37 mouse cellular contexts compared by ENCODE assay signal in the genomic region with DNA sequence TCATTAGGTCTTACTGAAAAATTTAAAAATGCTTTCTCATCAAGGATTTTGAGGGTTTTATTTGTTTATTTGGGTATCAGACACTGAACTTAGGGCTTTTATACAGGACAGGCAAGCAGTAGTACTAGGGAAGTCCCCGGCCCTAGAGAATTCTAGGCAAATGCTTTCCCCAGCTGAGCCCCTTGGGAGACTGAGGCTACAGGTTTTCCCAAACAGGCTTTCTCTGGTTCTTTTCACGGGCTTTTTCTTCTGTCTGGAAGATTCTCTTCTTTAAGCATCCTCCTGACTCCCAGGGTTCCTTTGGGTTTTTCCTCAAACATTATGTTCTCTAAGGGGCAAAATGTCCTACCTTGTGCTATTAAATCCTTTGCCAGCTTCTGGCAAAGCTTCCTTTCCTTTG. TPM values are rescaled to one million over a fixed set of nuclear protein-coding genes. Genes with fewer than 3 reads are reported as not detected.
DNase-seq lines count a peak whose midpoint lies in the region; ATAC-seq and TF ChIP-seq lines count a peak whose summit lies in the region.
"Had no signal": no experiment of that assay in that cellular context is flagged by ENCODE, and none has a peak within 500 bp of the region (broad histone marks: within the 10 kb centered on the region; RNA-seq: fewer than 3 reads in every experiment).

No protein-coding gene starts in this region.

- no peak overlapping the region for H3K4me2 ChIP-seq in forebrain, embryonic 14.5 days (ENCODE audit: low read length)
- H3K4me2 ChIP-seq in liver, embryonic 14.5 days (ENCODE audit: low read depth) = peak overlapping the region; percentile 77; the same call in 1 of the 2 replicates
- no peak overlapping the region for H3K4me2 ChIP-seq in liver, embryonic 11.5 days
- H3K4me2 ChIP-seq in stomach, embryonic 15.5 days = no peak overlapping the region
- no peak overlapping the region for H3K4me2 ChIP-seq in stomach, postnatal 0 days (replicated peaks; ENCODE audit: low read depth)
- H3K4me2 ChIP-seq in myocyte (ENCODE audit: low read depth) = peak overlapping the region; percentile 95

- ATAC-seq in forebrain, embryonic 14.5 days = no peak
- no peak for ATAC-seq in liver, embryonic 14.5 days (ENCODE audit: insufficient read depth)
- no peak for ATAC-seq in liver, embryonic 11.5 days (replicated peaks; ENCODE audit: low FRiP score)
- no peak for ATAC-seq in stomach, embryonic 15.5 days (ENCODE audit: insufficient read depth, low FRiP score, low read depth)
- ATAC-seq in stomach, postnatal 0 days (ENCODE audit: low FRiP score, low TSS enrichment) = no peak

- H3K79me2 ChIP-seq in myocyte (ENCODE audit: control insufficient read depth, insufficient read depth) = peaks cover 38% of the 10 kb centered on the region

- no peak for TF ChIP-seq CTCF in liver, embryonic 14.5 days (IDR thresholded peaks at IDR 0.05; ENCODE audit: low read depth)
- no peak for TF ChIP-seq CTCF in stomach, postnatal 0 days (IDR thresholded peaks at IDR 0.05; ENCODE audit: low read depth)

- H3K4me1 ChIP-seq in forebrain, embryonic 10.5 days = peaks cover 55% of the 10 kb centered on the region
- peaks cover 16% of the 10 kb centered on the region for H3K4me1 ChIP-seq in forebrain, embryonic 14.5 days (ENCODE audit: control insufficient read depth, insufficient read depth, low read length)
- peaks cover 12 to 28% of the 10 kb centered on the region in 2 experiments for H3K4me1 ChIP-seq in liver, embryonic 14.5 days (replicated peaks; ENCODE audit: control insufficient read depth in 2 of 2, insufficient read depth in 2 of 2, low read length in 1 of 2)
- H3K4me1 ChIP-seq in liver, embryonic 11.5 days (replicated peaks; ENCODE audit: control insufficient read depth, insufficient read depth, low read length) = peaks cover 32% of the 10 kb centered on the region
- peaks cover 33% of the 10 kb centered on the region for H3K4me1 ChIP-seq in stomach, embryonic 15.5 days
- H3K4me1 ChIP-seq in stomach, postnatal 0 days (replicated peaks; ENCODE audit: control insufficient read depth, insufficient read depth) = 0 out of 2 replicates have a peak, but pooled peaks cover 6% of the 10 kb centered on the region

- H3K27me3 ChIP-seq in forebrain, embryonic 10.5 days (ENCODE audit: poor library complexity, severe bottlenecking) = no peaks in the 10 kb centered on the region
- no peaks in the 10 kb centered on the region for H3K27me3 ChIP-seq in forebrain, embryonic 14.5 days (replicated peaks; ENCODE audit: control insufficient read depth, insufficient read depth, low read length)
- no peaks in the 10 kb centered on the region for H3K27me3 ChIP-seq in liver, embryonic 14.5 days (ENCODE audit: control insufficient read depth, insufficient read depth, low read length)
- no peaks in the 10 kb centered on the region for H3K27me3 ChIP-seq in liver, embryonic 11.5 days (replicated peaks; ENCODE audit: control insufficient read depth, insufficient read depth, low read length)
- H3K27me3 ChIP-seq in stomach, embryonic 15.5 days (replicated peaks) = no peaks in the 10 kb centered on the region
- H3K27me3 ChIP-seq in stomach, postnatal 0 days (ENCODE audit: control insufficient read depth, insufficient read depth, low read length) = no peaks in the 10 kb centered on the region
- no peaks in the 10 kb centered on the region for H3K27me3 ChIP-seq in myocyte (ENCODE audit: control insufficient read depth, insufficient read depth, insufficient read length)
- H3K27me3 ChIP-seq: hindbrain, embryonic 15.5 days; kidney, embryonic 15.5 days had no signal

- H3K9me3 ChIP-seq in forebrain, embryonic 10.5 days = no peaks in the 10 kb centered on the region
- H3K9me3 ChIP-seq in forebrain, embryonic 14.5 days (replicated peaks; ENCODE audit: control insufficient read depth, low read length) = no peaks in the 10 kb centered on the region
- no peaks in the 10 kb centered on the region for H3K9me3 ChIP-seq in liver, embryonic 14.5 days (ENCODE audit: control insufficient read depth, low read length)
- no peaks in the 10 kb centered on the region for H3K9me3 ChIP-seq in liver, embryonic 11.5 days (ENCODE audit: control insufficient read depth, low read length)
- no peaks in the 10 kb centered on the region for H3K9me3 ChIP-seq in stomach, embryonic 15.5 days
- no peaks in the 10 kb centered on the region for H3K9me3 ChIP-seq in stomach, postnatal 0 days (ENCODE audit: control insufficient read depth, low read length)
- H3K9me3 ChIP-seq: hindbrain, embryonic 15.5 days; kidney, embryonic 15.5 days had no signal

- 69% methylated on average over 2 of the region's 2 CpGs for WGBS in forebrain, embryonic 10.5 days
- WGBS in forebrain, embryonic 14.5 days = 73% methylated on average over 2 of the region's 2 CpGs
- WGBS in liver, embryonic 14.5 days (ENCODE audit: insufficient replicate concordance) = 62% methylated on average over 2 of the region's 2 CpGs
- WGBS in liver, embryonic 11.5 days = 69% methylated on average over 2 of the region's 2 CpGs
- WGBS in stomach, embryonic 15.5 days = 56% methylated on average over 2 of the region's 2 CpGs
- WGBS in stomach, postnatal 0 days = 59% methylated on average over 2 of the region's 2 CpGs

- no peak for TF ChIP-seq EP300 in liver, embryonic 14.5 days (IDR thresholded peaks at IDR 0.05; ENCODE audit: low read depth)
- no peak for TF ChIP-seq EP300 in stomach, postnatal 0 days (optimal IDR thresholded peaks at IDR 0.05)

- peak overlapping the region; percentile 96 for H3K27ac ChIP-seq in forebrain, embryonic 10.5 days
- no peak overlapping the region for H3K27ac ChIP-seq in forebrain, embryonic 14.5 days (ENCODE audit: low read depth, low read length)
- H3K27ac ChIP-seq in liver, embryonic 14.5 days = no peak overlapping the region
- no peak overlapping the region for H3K27ac ChIP-seq in liver, embryonic 11.5 days (ENCODE audit: low read depth, low read length)
- H3K27ac ChIP-seq in stomach, embryonic 15.5 days = peak overlapping the region; percentile 12; the same call in 1 of the 2 replicates
- H3K27ac ChIP-seq in stomach, postnatal 0 days (replicated peaks) = no peak overlapping the region
- H3K27ac ChIP-seq: hindbrain, embryonic 15.5 days had no signal

- H3K9ac ChIP-seq in forebrain, embryonic 14.5 days (ENCODE audit: low read length) = no peak overlapping the region
- no peak overlapping the region for H3K9ac ChIP-seq in liver, embryonic 14.5 days (replicated peaks)
- no peak overlapping the region for H3K9ac ChIP-seq in liver, embryonic 11.5 days (ENCODE audit: low read depth, low read length)
- no peak overlapping the region for H3K9ac ChIP-seq in stomach, embryonic 15.5 days
- H3K9ac ChIP-seq in stomach, postnatal 0 days (ENCODE audit: low read length) = no peak overlapping the region

- no peak overlapping the region for H3ac ChIP-seq in myocyte (ENCODE audit: control insufficient read depth, insufficient read length)

- DNase-seq in forebrain, embryonic 10.5 days (ENCODE audit: extremely low spot score, low spot score) = no peak
- DNase-seq in forebrain, embryonic 14.5 days (ENCODE audit: low spot score) = no peak
- no peak for DNase-seq in liver, embryonic 14.5 days (ENCODE audit: low read depth in 3 of 3, low spot score in 3 of 3)
- no peak for DNase-seq in liver, embryonic 11.5 days (ENCODE audit: low spot score)
- no peak for DNase-seq in stomach, postnatal 0 days (ENCODE audit: low spot score)
- no peak for DNase-seq in layer of hippocampus, postnatal 25 days (ENCODE audit: extremely low spot score in 1 of 2, low spot score in 1 of 2)
- DNase-seq: adrenal gland, postnatal 25 days; cerebellum, adult 11-12 months; gastrocnemius, postnatal 14 days; heart, postnatal 36 days; kidney, adult 11 months; kidney, postnatal 25 days; spleen, adult 18-20 months; thymus, adult 2 months; thymus, postnatal 36 days had no signal

- no peak for TF ChIP-seq POLR2A in myocyte (IDR thresholded peaks at IDR 0.05; ENCODE audit: insufficient read length, low read depth)

- H3K36me3 ChIP-seq in forebrain, embryonic 10.5 days (replicated peaks) = peaks cover 9% of the 10 kb centered on the region
- no peaks in the 10 kb centered on the region for H3K36me3 ChIP-seq in forebrain, embryonic 14.5 days (ENCODE audit: control insufficient read depth, insufficient read depth, low read length)
- H3K36me3 ChIP-seq in liver, embryonic 14.5 days (replicated peaks; ENCODE audit: control insufficient read depth, insufficient read depth, low read depth) = 0 out of 2 replicates have a peak, but pooled peaks cover 2% of the 10 kb centered on the region
- peaks cover 5% of the 10 kb centered on the region; the same call in 1 of the 2 replicates for H3K36me3 ChIP-seq in liver, embryonic 11.5 days (ENCODE audit: control insufficient read depth, insufficient read depth, low read length)
- H3K36me3 ChIP-seq in stomach, embryonic 15.5 days = no peaks in the 10 kb centered on the region
- no peaks in the 10 kb centered on the region; the same call in 1 of the 2 replicates for H3K36me3 ChIP-seq in stomach, postnatal 0 days (ENCODE audit: control insufficient read depth, insufficient read depth, low read length)
- no peaks in the 10 kb centered on the region for H3K36me3 ChIP-seq in myocyte (ENCODE audit: control insufficient read depth, insufficient read depth)
- H3K36me3 ChIP-seq: hindbrain, embryonic 15.5 days; kidney, embryonic 15.5 days had no signal

- no peak overlapping the region for H3K4me3 ChIP-seq in forebrain, embryonic 10.5 days
- no peak overlapping the region for H3K4me3 ChIP-seq in forebrain, embryonic 14.5 days (ENCODE audit: low read depth, low read length)
- no peak overlapping the region for H3K4me3 ChIP-seq in liver, embryonic 14.5 days (ENCODE audit: insufficient read depth in 1 of 2, low read depth in 2 of 2, low read length in 2 of 2)
- no peak overlapping the region for H3K4me3 ChIP-seq in liver, embryonic 11.5 days (ENCODE audit: low read depth, low read length)
- no peak overlapping the region for H3K4me3 ChIP-seq in stomach, embryonic 15.5 days (replicated peaks)
- no peak overlapping the region for H3K4me3 ChIP-seq in stomach, postnatal 0 days (ENCODE audit: low read depth, low read length)
- peak overlapping the region; percentile 76 for H3K4me3 ChIP-seq in myocyte

RNA-seq across cellular contexts. Expression of a gene that starts 1.0 kb away (rescaled TPM):
- polyA plus RNA-seq in forebrain, embryonic 10.5 days (2016; fragmentation: Nextera tagmentation; extraction: Ambion mirVana) = 66.0 and 69.9 TPM in 2 replicates
- polyA plus RNA-seq in forebrain, embryonic 14.5 days (2014; fragmentation: Nextera tagmentation; extraction: Ambion mirVana) = 12.6 and 16.0 TPM in 2 replicates
- 11.5 and 12.3 TPM in 2 replicates for polyA plus RNA-seq in liver, embryonic 14.5 days (2012; rRNA removed)
- 8.5 and 8.6 TPM in 2 replicates for polyA plus RNA-seq in liver, embryonic 14.5 days (2014; fragmentation: Nextera tagmentation; extraction: Ambion mirVana)
- 34.0 and 35.3 TPM in 2 replicates for polyA plus RNA-seq in liver, embryonic 11.5 days (2014; fragmentation: Nextera tagmentation; extraction: Ambion mirVana)
- 50.2 and 56.0 TPM in 2 replicates for polyA plus RNA-seq in stomach, embryonic 15.5 days (2015; fragmentation: Nextera tagmentation; extraction: Ambion mirVana)
- 33.9 and 34.1 TPM in 2 replicates for polyA plus RNA-seq in stomach, postnatal 0 days (2015; fragmentation: Nextera tagmentation; extraction: Ambion mirVana)
- 27.5 TPM for polyA plus RNA-seq in myocyte (2012; fragmentation: generic; extraction: Trizol)
- total RNA-seq in layer of hippocampus, postnatal 25 days (2021) = 10 to 100 TPM; 13.4 to 14.8 TPM

RNA-seq across cellular contexts. Expression of a gene that starts 1.0 kb away (rescaled TPM):
- 29.9 and 30.7 TPM in 2 replicates for polyA plus RNA-seq in forebrain, embryonic 10.5 days (2016; fragmentation: Nextera tagmentation; extraction: Ambion mirVana)
- 20.1 and 24.1 TPM in 2 replicates for polyA plus RNA-seq in forebrain, embryonic 14.5 days (2014; fragmentation: Nextera tagmentation; extraction: Ambion mirVana)
- 12.0 and 14.2 TPM in 2 replicates for polyA plus RNA-seq in liver, embryonic 14.5 days (2012; rRNA removed)
- 4.5 and 5.9 TPM in 2 replicates for polyA plus RNA-seq in liver, embryonic 14.5 days (2014; fragmentation: Nextera tagmentation; extraction: Ambion mirVana)
- polyA plus RNA-seq in liver, embryonic 11.5 days (2014; fragmentation: Nextera tagmentation; extraction: Ambion mirVana) = 17.4 and 18.6 TPM in 2 replicates
- 18.5 and 22.1 TPM in 2 replicates for polyA plus RNA-seq in stomach, embryonic 15.5 days (2015; fragmentation: Nextera tagmentation; extraction: Ambion mirVana)
- polyA plus RNA-seq in stomach, postnatal 0 days (2015; fragmentation: Nextera tagmentation; extraction: Ambion mirVana) = 9.8 and 12.0 TPM in 2 replicates
- 29.4 TPM for polyA plus RNA-seq in myocyte (2012; fragmentation: generic; extraction: Trizol)
- total RNA-seq in layer of hippocampus, postnatal 25 days (2021) = 10 to 100 TPM; 70.1 to 71.0 TPM

RNA-seq across cellular contexts. Expression of a gene that starts 32.2 kb away (rescaled TPM):
- polyA plus RNA-seq in forebrain, embryonic 10.5 days (2016; fragmentation: Nextera tagmentation; extraction: Ambion mirVana) = not detected in 2 replicates
- not detected in 2 replicates for polyA plus RNA-seq in forebrain, embryonic 14.5 days (2014; fragmentation: Nextera tagmentation; extraction: Ambion mirVana)
- not detected in 2 replicates for polyA plus RNA-seq in liver, embryonic 14.5 days (2012; rRNA removed)
- not detected in 2 replicates for polyA plus RNA-seq in liver, embryonic 14.5 days (2014; fragmentation: Nextera tagmentation; extraction: Ambion mirVana)
- not detected in 2 replicates for polyA plus RNA-seq in liver, embryonic 11.5 days (2014; fragmentation: Nextera tagmentation; extraction: Ambion mirVana)
- 0.08 TPM in 1 of 2 replicates, not detected in the other for polyA plus RNA-seq in stomach, embryonic 15.5 days (2015; fragmentation: Nextera tagmentation; extraction: Ambion mirVana)
- polyA plus RNA-seq in stomach, postnatal 0 days (2015; fragmentation: Nextera tagmentation; extraction: Ambion mirVana) = 10.9 and 12.4 TPM in 2 replicates
- polyA plus RNA-seq in myocyte (2012; fragmentation: generic; extraction: Trizol) = not detected
- total RNA-seq in layer of hippocampus, postnatal 25 days (2021) = 1 to 10 TPM; 1.6 to 2.0 TPM
- total RNA-seq: adrenal gland, adult 18-20 months; adrenal gland, postnatal 25 days; common myeloid progenitor, adult 5-6 weeks; gastrocnemius, postnatal 14 days; granulocyte monocyte progenitor cell, adult 5-6 weeks; heart, postnatal 36 days; megakaryocyte-erythroid progenitor cell, adult 5-6 weeks had no signal
- polyA plus RNA-seq: embryonic facial prominence, embryonic 11.5 days; heart, embryonic 11.5 days; heart, embryonic 16.5 days; inflammation-experienced regulatory T-cells, adult 6 months; kidney, embryonic 15.5 days; liver, embryonic 16.5 days; lung, postnatal 0 days; macrophage; neural tube, embryonic 14.5 days had no signal

RNA-seq across cellular contexts. Expression of a gene that starts 51.9 kb away (rescaled TPM):
- polyA plus RNA-seq in forebrain, embryonic 10.5 days (2016; fragmentation: Nextera tagmentation; extraction: Ambion mirVana) = not detected in 2 replicates
- polyA plus RNA-seq in forebrain, embryonic 14.5 days (2014; fragmentation: Nextera tagmentation; extraction: Ambion mirVana) = not detected in 2 replicates
- 0.05 TPM in 1 of 2 replicates, not detected in the other for polyA plus RNA-seq in liver, embryonic 14.5 days (2012; rRNA removed)
- not detected in 2 replicates for polyA plus RNA-seq in liver, embryonic 14.5 days (2014; fragmentation: Nextera tagmentation; extraction: Ambion mirVana)
- not detected in 2 replicates for polyA plus RNA-seq in liver, embryonic 11.5 days (2014; fragmentation: Nextera tagmentation; extraction: Ambion mirVana)
- polyA plus RNA-seq in stomach, embryonic 15.5 days (2015; fragmentation: Nextera tagmentation; extraction: Ambion mirVana) = 2.4 and 6.1 TPM in 2 replicates
- polyA plus RNA-seq in stomach, postnatal 0 days (2015; fragmentation: Nextera tagmentation; extraction: Ambion mirVana) = 20.1 and 27.2 TPM in 2 replicates
- polyA plus RNA-seq in myocyte (2012; fragmentation: generic; extraction: Trizol) = 0.07 TPM
- under 1 TPM; 0.40 to 0.57 TPM for total RNA-seq in layer of hippocampus, postnatal 25 days (2021)
- total RNA-seq: adrenal gland, adult 18-20 months; adrenal gland, postnatal 25 days; gastrocnemius, postnatal 14 days; granulocyte monocyte progenitor cell, adult 5-6 weeks; heart, postnatal 36 days; megakaryocyte-erythroid progenitor cell, adult 5-6 weeks had no signal
- polyA plus RNA-seq: embryonic facial prominence, embryonic 11.5 days; heart, embryonic 11.5 days; heart, embryonic 16.5 days; kidney, embryonic 15.5 days; limb, embryonic 14.5 days; liver, embryonic 16.5 days; lung, postnatal 0 days; macrophage had no signal

RNA-seq across cellular contexts. Expression of a gene that starts 58.3 kb away (rescaled TPM):
- polyA plus RNA-seq in forebrain, embryonic 10.5 days (2016; fragmentation: Nextera tagmentation; extraction: Ambion mirVana) = not detected in 2 replicates
- polyA plus RNA-seq in forebrain, embryonic 14.5 days (2014; fragmentation: Nextera tagmentation; extraction: Ambion mirVana) = not detected in 2 replicates
- not detected in 2 replicates for polyA plus RNA-seq in liver, embryonic 14.5 days (2012; rRNA removed)
- not detected in 2 replicates for polyA plus RNA-seq in liver, embryonic 14.5 days (2014; fragmentation: Nextera tagmentation; extraction: Ambion mirVana)
- polyA plus RNA-seq in liver, embryonic 11.5 days (2014; fragmentation: Nextera tagmentation; extraction: Ambion mirVana) = not detected in 2 replicates
- 103 and 114 TPM in 2 replicates for polyA plus RNA-seq in stomach, embryonic 15.5 days (2015; fragmentation: Nextera tagmentation; extraction: Ambion mirVana)
- polyA plus RNA-seq in stomach, postnatal 0 days (2015; fragmentation: Nextera tagmentation; extraction: Ambion mirVana) = 87.1 and 87.6 TPM in 2 replicates
- not detected for polyA plus RNA-seq in myocyte (2012; fragmentation: generic; extraction: Trizol)
- not detected for total RNA-seq in layer of hippocampus, postnatal 25 days (2021)
- total RNA-seq: adrenal gland, adult 18-20 months; adrenal gland, postnatal 25 days; common myeloid progenitor, adult 5-6 weeks; gastrocnemius, postnatal 14 days; granulocyte monocyte progenitor cell, adult 5-6 weeks; heart, postnatal 36 days; layer of hippocampus, adult 18-20 months; layer of hippocampus, postnatal 14 days; left cerebral cortex, adult 8-10 months; left cerebral cortex, postnatal 36 days; megakaryocyte-erythroid progenitor cell, adult 5-6 weeks had no signal
- polyA plus RNA-seq: embryonic facial prominence, embryonic 11.5 days; heart, embryonic 11.5 days; heart, embryonic 16.5 days; hindbrain, embryonic 15.5 days; inflammation-experienced regulatory T-cells, adult 6 months; kidney, embryonic 15.5 days; lung, postnatal 0 days; macrophage; midbrain, embryonic 16.5 days; neural tube, embryonic 14.5 days had no signal

Comparison
In these comparisons a context has a peak if more than half of its experiments do, and no peak if none do; other contexts are left out.
1. H3K27ac ChIP-seq: peak in forebrain, embryonic 10.5 days (single experiment) and stomach, embryonic 15.5 days (single experiment); none in forebrain, embryonic 14.5 days (single experiment), liver, embryonic 14.5 days (single experiment), liver, embryonic 11.5 days (single experiment) and stomach, postnatal 0 days (single experiment).
2. H3K4me2 ChIP-seq: peak in liver, embryonic 14.5 days (single experiment) and myocyte (single experiment); none in forebrain, embryonic 14.5 days (single experiment), liver, embryonic 11.5 days (single experiment), stomach, embryonic 15.5 days (single experiment) and stomach, postnatal 0 days (single experiment).